Mouse (Mus musculus) thymus, adult 2 months (tissue): ENCODE measurements around the gene Map4. TPM values are rescaled to one million over a fixed set of nuclear protein-coding genes. Genes with fewer than 3 reads are reported as not detected.
A peak's percentile ranks its signal among the peaks of the same experiment; 100 is the strongest.

ENCODE experiments used
- DNase-seq: peaks from one replicate; pipeline ENCODE4 v3.0.0; 2021
- H3K27ac ChIP-seq: fragments of 200-500 bp; 2 replicates; pipeline ENCODE4 v1.5.1; 2012; ENCODE audit warnings: low read length, control low read depth; ENCODE audit not compliant: control insufficient read depth, insufficient read depth
- H3K27me3 ChIP-seq: fragments of 200-500 bp; 2 replicates; pipeline ENCODE4 v1.6.1; 2012; ENCODE audit warnings: mild to moderate bottlenecking, low read length, moderate library complexity, mixed read lengths; ENCODE audit not compliant: control insufficient read depth, insufficient read depth
- H3K36me3 ChIP-seq: fragments of 200-500 bp; 2 replicates; pipeline ENCODE4 v1.6.1; 2012; ENCODE audit warnings: mild to moderate bottlenecking, low read length, moderate library complexity; ENCODE audit not compliant: control insufficient read depth, insufficient read depth
- H3K4me1 ChIP-seq: fragments of 200-500 bp; replicated peaks from 2 replicates; pipeline ENCODE4 v1.6.1; 2012; ENCODE audit warnings: low read length; ENCODE audit not compliant: control insufficient read depth, insufficient read depth
- H3K4me3 ChIP-seq: fragments of 200-500 bp; 2 replicates; pipeline ENCODE4 v1.5.1; 2012; ENCODE audit warnings: mild to moderate bottlenecking, low read length, control low read depth, moderate library complexity; ENCODE audit not compliant: control insufficient read depth, insufficient read depth
- CTCF ChIP-seq: fragments of 200-500 bp; IDR thresholded peaks from 2 replicates; pipeline ENCODE4 v1.5.1; 2012; ENCODE audit warnings: mild to moderate bottlenecking, control low read depth, low read length, moderate library complexity, borderline replicate concordance; ENCODE audit not compliant: control insufficient read depth, poor library complexity, insufficient read depth; ENCODE audit errors: extremely low read depth
- POLR2A ChIP-seq: fragments of 200-500 bp; IDR thresholded peaks from 2 replicates; pipeline ENCODE4 v1.6.1; 2012; ENCODE audit warnings: mild to moderate bottlenecking, low read length, control low read depth, moderate library complexity; ENCODE audit not compliant: control insufficient read depth, poor library complexity, insufficient read depth; ENCODE audit errors: extremely low read depth
- WGBS: fragments of 180-500 bp; shearing (Covaris S2); methylation state at CpG from one replicate; pipeline ENCODE4 v1.1.7; 2018; 5-methylcytosine and 5-hydroxymethylcytosine counted together
- polyA plus RNA-seq: library from polyadenylated mRNA; depleted of rRNA; stranded (reverse); fragments of >200 nt; gene quantifications from 2 replicates; pipeline ENCODE4 v1.2.3, GENCODE M21; 2012

Map4 gene
- polyA plus RNA-seq, 1 experiment, result 463 TPM

DNA sequence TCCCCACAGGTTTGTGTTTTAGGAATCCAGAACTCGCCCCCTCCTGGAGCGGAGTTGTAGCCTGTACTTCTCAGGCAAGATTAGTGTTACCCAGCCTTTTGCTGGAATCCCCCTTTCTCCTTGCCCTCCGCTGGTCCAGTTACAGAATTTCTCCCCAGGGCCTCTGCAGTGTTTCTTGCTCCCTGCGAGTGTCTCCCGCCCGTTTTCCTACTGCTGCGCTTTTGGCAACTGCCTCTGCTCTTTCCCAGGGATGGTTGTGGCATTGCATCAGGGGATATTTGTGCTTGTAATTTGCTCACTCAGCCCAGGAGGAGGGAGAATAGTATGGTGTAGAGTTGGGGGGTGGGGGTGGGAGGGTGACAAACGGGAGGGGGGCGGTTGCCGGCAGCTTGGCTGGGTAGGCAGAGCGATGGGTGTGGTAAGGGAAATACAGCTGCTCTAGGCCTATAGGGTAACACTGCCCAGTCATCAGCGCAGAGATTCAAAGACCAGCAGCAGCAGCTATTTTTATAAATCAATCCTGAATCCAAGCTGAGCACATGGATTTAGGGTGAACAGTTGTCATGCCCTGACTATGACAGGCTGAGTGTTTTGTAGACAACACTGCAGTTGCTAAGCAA, 1.6 kb downstream of the Map4 start:
- Histone ChIP-seq H3K4me1 (peaks cover 10% of the 10 kb centered on the region), H3K27ac (no peak overlapping the region), H3K36me3 (no peaks in the 10 kb centered on the region), H3K4me3 (peak overlapping the region; percentile 69), H3K27me3 (no peaks in the 10 kb centered on the region)
- 12% methylated on average over 12 of the region's 12 CpGs for WGBS
- no peak for TF ChIP-seq POLR2A
- TF ChIP-seq CTCF, result no peak
- peak; percentile 18 for DNase-seq

- no peak for TF ChIP-seq CTCF
- no peak for DNase-seq
- no peak overlapping the region for H3K4me3 ChIP-seq
- H3K27me3 ChIP-seq, result no peaks in the 10 kb centered on the region
- no peak overlapping the region for H3K27ac ChIP-seq
- 96% methylated on average over 3 of the region's 3 CpGs for WGBS
- H3K36me3 ChIP-seq, result no peaks in the 10 kb centered on the region
- no peaks in the 10 kb centered on the region for H3K4me1 ChIP-seq
Observed at GRCm38 (mm10) chr9:109939401-109939800, 8.1 kb downstream of the Map4 start.

DNA sequence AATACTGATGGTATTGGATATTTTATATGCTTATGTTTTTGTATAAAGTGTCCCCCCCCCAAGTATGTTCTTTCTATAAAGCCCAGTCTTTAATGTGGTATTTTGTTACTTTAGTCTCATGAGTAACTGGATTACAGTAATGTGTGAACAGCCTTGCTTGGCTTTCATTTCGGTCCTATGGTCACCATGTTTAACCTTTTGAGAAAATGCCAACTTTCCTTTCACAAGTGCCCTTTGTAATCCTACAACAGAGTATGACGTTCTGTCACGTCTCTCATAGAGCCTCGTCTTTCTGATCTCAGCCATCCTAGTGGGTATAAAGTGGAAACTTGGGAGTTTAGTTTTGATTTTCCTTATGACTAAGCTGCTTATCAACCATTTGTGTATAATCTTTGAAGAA, 11.5 kb downstream of the Map4 start:
- DNase-seq, result no peak
- TF ChIP-seq CTCF, result no peak
- no peak for TF ChIP-seq POLR2A
- no peak overlapping the region for H3K27ac ChIP-seq
- H3K36me3 ChIP-seq, result no peaks in the 10 kb centered on the region
- 95% methylated on average over 4 of the region's 4 CpGs for WGBS
- no peak overlapping the region for H3K4me3 ChIP-seq
- H3K4me1 ChIP-seq, result no peaks in the 10 kb centered on the region
- H3K27me3 ChIP-seq, result no peaks in the 10 kb centered on the region

GRCm38 (mm10) chr9:109944712-109945111, 13.5 kb downstream of the Map4 start:
- Histone ChIP-seq H3K4me1 (no peaks in the 10 kb centered on the region), H3K36me3 (no peaks in the 10 kb centered on the region), H3K27me3 (no peaks in the 10 kb centered on the region), H3K4me3 (no peak overlapping the region), H3K27ac (no peak overlapping the region)
- DNase-seq, result no peak
- WGBS, result 87% methylated on average over 2 of the region's 2 CpGs
- TF ChIP-seq POLR2A (no peak), CTCF (no peak)

DNA sequence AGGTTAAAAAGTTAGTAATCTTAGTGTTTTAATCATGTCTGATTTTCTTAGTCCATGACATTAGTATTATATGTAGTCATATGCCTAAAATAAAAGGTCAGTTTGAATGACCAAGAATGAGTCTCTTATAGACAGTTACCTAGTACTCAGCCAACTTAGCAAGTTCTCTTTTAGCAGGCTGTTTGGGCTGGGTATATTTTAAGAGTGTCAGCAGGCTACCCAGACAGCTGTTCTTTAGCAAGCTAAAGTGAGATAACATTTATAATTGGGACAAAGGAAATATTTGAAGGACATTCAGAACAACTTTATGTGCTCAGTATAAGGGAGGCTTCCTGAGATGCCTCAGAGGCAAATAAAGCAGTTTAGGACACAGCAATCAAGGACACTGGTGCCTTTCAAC, 17.3 kb downstream of the Map4 start:
- no peak overlapping the region for H3K4me3 ChIP-seq
- H3K4me1 ChIP-seq, result no peaks in the 10 kb centered on the region
- no peak overlapping the region for H3K27ac ChIP-seq
- H3K27me3 ChIP-seq, result no peaks in the 10 kb centered on the region
- no peak for DNase-seq
- TF ChIP-seq POLR2A, result no peak
- no peak for TF ChIP-seq CTCF
- no peaks in the 10 kb centered on the region for H3K36me3 ChIP-seq

- no peak for TF ChIP-seq CTCF
- TF ChIP-seq POLR2A, result no peak
- WGBS, result 94% methylated on average over 4 of the region's 4 CpGs
- Histone ChIP-seq H3K4me1 (no peaks in the 10 kb centered on the region), H3K27me3 (no peaks in the 10 kb centered on the region), H3K36me3 (no peaks in the 10 kb centered on the region), H3K4me3 (no peak overlapping the region), H3K27ac (no peak overlapping the region)
- DNase-seq, result no peak
Observed at GRCm38 (mm10) chr9:109949801-109950200, 18.5 kb downstream of the Map4 start.

GRCm38 (mm10) chr9:109953538-109953937, 22.3 kb downstream of the Map4 start:
- Histone ChIP-seq H3K4me3 (no peak overlapping the region), H3K36me3 (no peaks in the 10 kb centered on the region), H3K27me3 (no peaks in the 10 kb centered on the region), H3K4me1 (no peaks in the 10 kb centered on the region), H3K27ac (no peak overlapping the region)
- no peak for TF ChIP-seq CTCF
- no peak for TF ChIP-seq POLR2A
- 98% methylated on average over 8 of the region's 8 CpGs for WGBS
- no peak for DNase-seq
